Comparison of ENCODE assay signal across 8 mouse cellular contexts in genomic region chr11:88161051-88161581, GRCm38 (mm10). TPM values are rescaled to one million over a fixed set of nuclear protein-coding genes. Genes with fewer than 3 reads are reported as not detected.
A peak's percentile ranks its signal among the peaks of the same experiment; 100 is the strongest.
DNase-seq lines count a peak whose midpoint lies in the region; ATAC-seq lines count a peak whose summit lies in the region.

No protein-coding gene starts in this region.

- H3K9ac ChIP-seq in embryonic facial prominence, embryonic 11.5 days (replicated peaks; ENCODE audit: low read length) = peak overlapping the region; percentile 47
- H3K9ac ChIP-seq in heart, embryonic 13.5 days = peak overlapping the region; percentile 86
- H3K9ac ChIP-seq in kidney, embryonic 16.5 days (replicated peaks; ENCODE audit: low read length) = peak overlapping the region; percentile 57
- H3K9ac ChIP-seq in liver, embryonic 16.5 days (ENCODE audit: low read depth, low read length) = 0 out of 2 replicates have a peak overlapping the region, but pooled peaks have one; percentile 16
- H3K9ac ChIP-seq in neural tube, embryonic 14.5 days (replicated peaks; ENCODE audit: low read depth, low read length) = peak overlapping the region; percentile 60

- H3K4me3 ChIP-seq in embryonic facial prominence, embryonic 11.5 days (ENCODE audit: low read depth, low read length) = peak overlapping the region; percentile 34
- peak overlapping the region; percentile 53 for H3K4me3 ChIP-seq in heart, embryonic 13.5 days
- H3K4me3 ChIP-seq in kidney, embryonic 16.5 days (ENCODE audit: low read length) = peak overlapping the region; percentile 35
- H3K4me3 ChIP-seq in liver, embryonic 16.5 days (ENCODE audit: low read depth, low read length) = peak overlapping the region; percentile 50
- peak overlapping the region; percentile 36 for H3K4me3 ChIP-seq in neural tube, embryonic 14.5 days (ENCODE audit: low read depth, low read length)

- ATAC-seq in CD4-positive, CD25-positive, alpha-beta regulatory T cell, adult 4 months = peak; percentile 27
- ATAC-seq in embryonic facial prominence, embryonic 11.5 days (replicated peaks; ENCODE audit: insufficient number of reproducible peaks, low FRiP score, low TSS enrichment, low read depth) = peak; percentile 49
- peak; percentile 45 for ATAC-seq in heart, embryonic 13.5 days (ENCODE audit: extremely low read depth, insufficient number of reproducible peaks, low FRiP score, low TSS enrichment)
- ATAC-seq in kidney, embryonic 16.5 days (ENCODE audit: low FRiP score, low TSS enrichment) = peak; percentile 77
- ATAC-seq in liver, embryonic 16.5 days (ENCODE audit: low read depth) = no peak
- ATAC-seq in neural tube, embryonic 14.5 days (ENCODE audit: low read depth) = peak; percentile 66

- H3K4me2 ChIP-seq in embryonic facial prominence, embryonic 11.5 days (ENCODE audit: low read depth, low read length) = peak overlapping the region; percentile 68
- peak overlapping the region; percentile 92 for H3K4me2 ChIP-seq in heart, embryonic 13.5 days
- peak overlapping the region; percentile 64 for H3K4me2 ChIP-seq in kidney, embryonic 16.5 days (replicated peaks; ENCODE audit: low read depth, low read length)
- peak overlapping the region; percentile 69 for H3K4me2 ChIP-seq in liver, embryonic 16.5 days (ENCODE audit: low read depth, low read length)
- peak overlapping the region; percentile 71 for H3K4me2 ChIP-seq in neural tube, embryonic 14.5 days (ENCODE audit: low read depth, low read length)

- peak overlapping the region; percentile 82; the same call in 1 of the 2 replicates for H3K27ac ChIP-seq in embryonic facial prominence, embryonic 11.5 days (replicated peaks; ENCODE audit: low read depth, low read length)
- peak overlapping the region; percentile 98 for H3K27ac ChIP-seq in heart, embryonic 13.5 days (replicated peaks)
- peak overlapping the region; percentile 90 for H3K27ac ChIP-seq in kidney, embryonic 16.5 days (ENCODE audit: low read length)
- H3K27ac ChIP-seq in liver, embryonic 16.5 days (ENCODE audit: low read length) = no peak overlapping the region
- H3K27ac ChIP-seq in neural tube, embryonic 14.5 days (ENCODE audit: low read depth, low read length) = peak overlapping the region; percentile 91

- no peaks in the 10 kb centered on the region for H3K36me3 ChIP-seq in embryonic facial prominence, embryonic 11.5 days (replicated peaks; ENCODE audit: control insufficient read depth, insufficient read depth, low read depth, low read length)
- no peaks in the 10 kb centered on the region for H3K36me3 ChIP-seq in heart, embryonic 13.5 days
- no peaks in the 10 kb centered on the region for H3K36me3 ChIP-seq in kidney, embryonic 16.5 days (ENCODE audit: insufficient read depth, low read length)
- H3K36me3 ChIP-seq in liver, embryonic 16.5 days (ENCODE audit: control insufficient read depth, insufficient read depth) = no peaks in the 10 kb centered on the region
- no peaks in the 10 kb centered on the region for H3K36me3 ChIP-seq in neural tube, embryonic 14.5 days (ENCODE audit: control insufficient read depth, insufficient read depth, low read length)

- H3K9me3 ChIP-seq in embryonic facial prominence, embryonic 11.5 days (replicated peaks; ENCODE audit: control insufficient read depth, low read length) = no peaks in the 10 kb centered on the region
- H3K9me3 ChIP-seq in heart, embryonic 13.5 days = no peaks in the 10 kb centered on the region
- H3K9me3 ChIP-seq in kidney, embryonic 16.5 days (ENCODE audit: low read length) = no peaks in the 10 kb centered on the region
- H3K9me3 ChIP-seq in liver, embryonic 16.5 days (replicated peaks; ENCODE audit: control insufficient read depth, low read length) = no peaks in the 10 kb centered on the region
- no peaks in the 10 kb centered on the region for H3K9me3 ChIP-seq in neural tube, embryonic 14.5 days (ENCODE audit: control insufficient read depth, low read length)

- no peaks in the 10 kb centered on the region for H3K27me3 ChIP-seq in embryonic facial prominence, embryonic 11.5 days (ENCODE audit: control insufficient read depth, insufficient read depth, low read length)
- H3K27me3 ChIP-seq in heart, embryonic 13.5 days (replicated peaks) = no peaks in the 10 kb centered on the region
- H3K27me3 ChIP-seq in kidney, embryonic 16.5 days (ENCODE audit: insufficient read depth, low read length) = no peaks in the 10 kb centered on the region
- no peaks in the 10 kb centered on the region; the same call in 1 of the 2 replicates for H3K27me3 ChIP-seq in liver, embryonic 16.5 days (ENCODE audit: control insufficient read depth, insufficient read depth, low read depth, low read length)
- H3K27me3 ChIP-seq in neural tube, embryonic 14.5 days (ENCODE audit: control insufficient read depth, insufficient read depth, low read length) = no peaks in the 10 kb centered on the region

- 1% methylated on average over 19 of the region's 33 CpGs for WGBS in embryonic facial prominence, embryonic 11.5 days
- WGBS in heart, embryonic 13.5 days = under 1% methylated on average over 22 of the region's 33 CpGs
- under 1% methylated on average over 17 of the region's 33 CpGs for WGBS in kidney, embryonic 16.5 days
- WGBS in liver, embryonic 16.5 days (ENCODE audit: insufficient replicate concordance) = 2% methylated on average over 18 of the region's 33 CpGs
- WGBS in neural tube, embryonic 14.5 days = 0% methylated on average over 18 of the region's 33 CpGs

- DNase-seq in adrenal gland, adult 18-20 months (ENCODE audit: low spot score in 2 of 2) = peak; percentile 59 to 64
- peak; percentile 74 for DNase-seq in embryonic facial prominence, embryonic 11.5 days (ENCODE audit: low spot score)
- no peak for DNase-seq in c-Kit-positive CD71-positive TER-119-positive erythroid progenitor cells, embryonic 14.5 days (ENCODE audit: low spot score)

- H3K4me1 ChIP-seq in embryonic facial prominence, embryonic 11.5 days (ENCODE audit: control insufficient read depth, insufficient read depth, low read length) = peaks cover 22% of the 10 kb centered on the region
- peaks cover 86% of the 10 kb centered on the region for H3K4me1 ChIP-seq in heart, embryonic 13.5 days
- peaks cover 67% of the 10 kb centered on the region for H3K4me1 ChIP-seq in kidney, embryonic 16.5 days (ENCODE audit: insufficient read depth, low read length)
- peaks cover 11% of the 10 kb centered on the region for H3K4me1 ChIP-seq in liver, embryonic 16.5 days (ENCODE audit: control insufficient read depth, low read depth, low read length)
- peaks cover 40% of the 10 kb centered on the region for H3K4me1 ChIP-seq in neural tube, embryonic 14.5 days (ENCODE audit: control insufficient read depth, insufficient read depth, low read length)

RNA-seq across cellular contexts. Expression of gene Mrps23, which starts 43.1 kb away (rescaled TPM):
- 100 to 1,000 TPM in 1 of 2 experiments, 10 to 100 TPM in 1; 79.7 to 103 TPM for polyA plus RNA-seq in CD4-positive, CD25-positive, alpha-beta regulatory T cell, adult 4 months (2017; shearing (Covaris generic))
- total RNA-seq in adrenal gland, adult 18-20 months (2021) = 100 to 1,000 TPM; 173 to 206 TPM
- polyA plus RNA-seq in embryonic facial prominence, embryonic 11.5 days (2014; fragmentation: Nextera tagmentation; extraction: Ambion mirVana) = 70.6 and 83.8 TPM in 2 replicates
- polyA plus RNA-seq in heart, embryonic 13.5 days (2015; fragmentation: Nextera tagmentation; extraction: Ambion mirVana) = 76.0 and 82.1 TPM in 2 replicates
- polyA plus RNA-seq in kidney, embryonic 16.5 days (2015; fragmentation: Nextera tagmentation; extraction: Ambion mirVana) = 61.5 and 66.6 TPM in 2 replicates
- polyA plus RNA-seq in liver, embryonic 16.5 days (2015; fragmentation: Nextera tagmentation; extraction: Ambion mirVana) = 23.5 and 26.1 TPM in 2 replicates
- polyA plus RNA-seq in neural tube, embryonic 14.5 days (2014; fragmentation: Nextera tagmentation; extraction: Ambion mirVana) = 63.7 and 67.9 TPM in 2 replicates

Comparison
In these comparisons a context has a peak if more than half of its experiments do, and no peak if none do; other contexts are left out.
1. H3K9ac ChIP-seq: peak in every context shown above with its lines; median percentile 86 in heart, embryonic 13.5 days; 60 in neural tube, embryonic 14.5 days; 57 in kidney, embryonic 16.5 days; 47 in embryonic facial prominence, embryonic 11.5 days; 16 in liver, embryonic 16.5 days.